Mouse (Mus musculus): ENCODE data around the gene Hist1h2be.
"Not testable (repeated sequence)": the region's sequence is repeated elsewhere in the genome, so short reads cannot be mapped to it uniquely, and the experiment has no call there.

Gene Hist1h2be

GRCm38 (mm10) chr13:23571504-23572217, 49.3 kb downstream of the Hist1h2be start:
- H3K36me3 ChIP-seq (ENCODE audit: control insufficient read depth, insufficient read depth, low read length, poor library complexity, severe bottlenecking); H3K27me3 ChIP-seq (ENCODE audit: control insufficient read depth, insufficient read depth, low read length, poor library complexity, severe bottlenecking): not testable (repeated sequence)
- peak; percentile 38 for DNase-seq (ENCODE audit: low read depth, low spot score)

- peak; percentile 95 for DNase-seq (ENCODE audit: low read depth, low spot score)
- H3K27me3 ChIP-seq (ENCODE audit: control insufficient read depth, insufficient read depth, low read length, poor library complexity, severe bottlenecking), result no peaks in the 10 kb centered on the region
- no peaks in the 10 kb centered on the region for H3K36me3 ChIP-seq (ENCODE audit: control insufficient read depth, insufficient read depth, low read length, poor library complexity, severe bottlenecking)
These were observed 49.9 kb downstream of the Hist1h2be start, which contains the start of the genes Hist1h2ae and Hist1h2bg for GRCm38 (mm10) chr13:23571022-23571503. TSS of gene Hist1h2ae (minus strand) at chr13:23571220. TSS of gene Hist1h2bg (plus strand) at chr13:23571396.

- not testable (repeated sequence) for H3K27me3 ChIP-seq (ENCODE audit: control insufficient read depth, insufficient read depth, low read length, poor library complexity, severe bottlenecking)
- peak; percentile 29 for DNase-seq (ENCODE audit: low read depth, low spot score)
These were observed 50.5 kb downstream of the Hist1h2be start for GRCm38 (mm10) chr13:23570261-23571021.

GRCm38 (mm10) chr13:23564482-23564881, 56.4 kb downstream of the Hist1h2be start:
- no peaks in the 10 kb centered on the region for H3K27me3 ChIP-seq (ENCODE audit: control insufficient read depth, insufficient read depth, low read length, poor library complexity, severe bottlenecking)
- H3K36me3 ChIP-seq (ENCODE audit: control insufficient read depth, insufficient read depth, low read length, poor library complexity, severe bottlenecking), result no peaks in the 10 kb centered on the region
- DNase-seq (ENCODE audit: low read depth, low spot score), result no peak

More at GRCm38 (mm10) chr13:23570261-23571021, 50.5 kb downstream of the Hist1h2be start:
- not testable (repeated sequence) for H3K36me3 ChIP-seq (ENCODE audit: control insufficient read depth, insufficient read depth, low read length, poor library complexity, severe bottlenecking)

DNA sequence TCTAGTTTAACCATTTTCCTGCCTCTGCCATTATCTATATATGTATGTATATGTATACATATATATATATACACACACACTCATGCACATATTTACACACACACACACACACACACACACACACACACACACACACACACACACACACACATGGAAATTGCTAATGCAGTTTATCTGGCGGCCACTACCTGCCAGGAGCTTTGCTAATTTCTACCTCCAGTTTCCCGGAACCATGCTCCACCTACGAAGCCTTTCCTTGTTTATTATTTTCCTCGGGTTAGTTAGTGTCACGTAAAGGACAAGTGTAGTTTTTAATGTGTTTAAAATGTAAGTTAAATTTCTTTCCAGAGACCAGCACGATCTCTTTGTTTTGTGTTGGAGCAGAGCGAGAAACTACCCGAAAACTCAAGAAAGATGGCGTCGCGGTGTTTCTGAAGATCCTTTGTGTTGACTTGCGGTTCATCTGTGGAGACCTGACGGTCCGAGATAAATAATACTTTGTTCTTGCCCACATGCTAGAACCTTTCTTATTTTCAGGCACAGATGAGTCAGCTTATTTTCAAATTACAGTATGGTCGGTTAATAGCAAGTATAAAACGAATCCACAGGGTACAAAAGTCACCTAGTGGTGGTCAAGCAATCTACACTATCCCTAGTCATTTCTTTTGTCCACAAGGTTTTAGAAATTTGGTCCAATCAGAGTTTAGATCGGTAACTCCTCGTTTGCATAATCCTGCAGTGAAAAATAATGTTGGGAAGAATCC, 58.0 kb downstream of the Hist1h2be start:
- no peaks in the 10 kb centered on the region for H3K27me3 ChIP-seq (ENCODE audit: control insufficient read depth, insufficient read depth, low read length, poor library complexity, severe bottlenecking)
- H3K36me3 ChIP-seq (ENCODE audit: control insufficient read depth, insufficient read depth, low read length, poor library complexity, severe bottlenecking), result no peaks in the 10 kb centered on the region
- peak; percentile 64 for DNase-seq (ENCODE audit: low read depth, low spot score)

DNA sequence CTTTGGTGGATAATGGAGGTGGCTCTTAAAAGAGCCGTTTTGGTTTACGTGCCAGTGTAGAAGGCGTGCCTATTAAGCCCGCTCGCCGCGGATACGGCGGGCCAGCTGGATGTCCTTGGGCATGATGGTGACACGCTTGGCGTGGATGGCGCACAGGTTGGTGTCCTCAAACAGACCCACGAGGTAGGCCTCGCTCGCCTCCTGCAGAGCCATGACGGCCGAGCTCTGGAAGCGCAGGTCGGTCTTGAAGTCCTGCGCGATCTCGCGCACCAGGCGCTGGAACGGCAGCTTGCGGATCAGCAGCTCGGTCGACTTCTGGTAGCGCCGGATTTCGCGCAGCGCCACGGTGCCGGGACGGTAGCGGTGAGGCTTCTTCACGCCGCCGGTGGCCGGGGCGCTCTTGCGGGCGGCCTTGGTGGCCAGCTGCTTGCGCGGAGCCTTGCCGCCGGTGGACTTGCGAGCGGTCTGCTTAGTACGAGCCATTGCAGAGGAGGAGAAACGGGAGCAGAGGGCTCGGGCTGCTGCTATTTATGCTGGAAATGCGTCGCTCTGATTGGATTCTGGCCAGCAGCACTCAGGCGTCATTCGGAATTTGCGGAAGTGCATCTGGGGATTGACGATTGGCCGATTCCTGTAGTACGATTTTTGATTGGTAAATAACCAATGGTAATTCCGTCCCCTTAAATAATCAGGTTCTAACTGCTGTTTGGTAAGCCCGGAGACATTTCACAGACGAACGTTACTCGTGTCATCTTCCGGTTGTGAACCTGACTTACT, 58.9 kb downstream of the Hist1h2be start, which contains the start of gene Hist1h3e:
Hist1h3e (minus strand) TSS at position 487 of the 777 bp plus-strand sequence.
- DNase-seq (ENCODE audit: low read depth, low spot score), result peak; percentile 99
- not testable (repeated sequence) for H3K27me3 ChIP-seq (ENCODE audit: control insufficient read depth, insufficient read depth, low read length, poor library complexity, severe bottlenecking); H3K36me3 ChIP-seq (ENCODE audit: control insufficient read depth, insufficient read depth, low read length, poor library complexity, severe bottlenecking)

GRCm38 (mm10) chr13:23561531-23561882, 59.4 kb downstream of the Hist1h2be start:
- not testable (repeated sequence) for H3K27me3 ChIP-seq (ENCODE audit: control insufficient read depth, insufficient read depth, low read length, poor library complexity, severe bottlenecking); DNase-seq (ENCODE audit: low read depth, low spot score); H3K36me3 ChIP-seq (ENCODE audit: control insufficient read depth, insufficient read depth, low read length, poor library complexity, severe bottlenecking)

GRCm38 (mm10) chr13:23560699-23561098, 60.2 kb downstream of the Hist1h2be start:
- H3K36me3 ChIP-seq (ENCODE audit: control insufficient read depth, insufficient read depth, low read length, poor library complexity, severe bottlenecking); DNase-seq (ENCODE audit: low read depth, low spot score); H3K27me3 ChIP-seq (ENCODE audit: control insufficient read depth, insufficient read depth, low read length, poor library complexity, severe bottlenecking): not testable (repeated sequence)

- no peak for DNase-seq (ENCODE audit: low read depth, low spot score)
- no peaks in the 10 kb centered on the region for H3K36me3 ChIP-seq (ENCODE audit: control insufficient read depth, insufficient read depth, low read length, poor library complexity, severe bottlenecking)
- no peaks in the 10 kb centered on the region for H3K27me3 ChIP-seq (ENCODE audit: control insufficient read depth, insufficient read depth, low read length, poor library complexity, severe bottlenecking)
These were observed 64.0 kb downstream of the Hist1h2be start for GRCm38 (mm10) chr13:23556906-23557305.

GRCm38 (mm10) chr13:23555839-23556416, 65.0 kb downstream of the Hist1h2be start:
- Histone ChIP-seq H3K27me3 (ENCODE audit: control insufficient read depth, insufficient read depth, low read length, poor library complexity, severe bottlenecking) (no peaks in the 10 kb centered on the region), H3K36me3 (ENCODE audit: control insufficient read depth, insufficient read depth, low read length, poor library complexity, severe bottlenecking) (no peaks in the 10 kb centered on the region)
- DNase-seq (ENCODE audit: low read depth, low spot score), result peak; percentile 88

- no peaks in the 10 kb centered on the region for H3K27me3 ChIP-seq (ENCODE audit: control insufficient read depth, insufficient read depth, low read length, poor library complexity, severe bottlenecking)
- DNase-seq (ENCODE audit: low read depth, low spot score), result peak; percentile 85
- H3K36me3 ChIP-seq (ENCODE audit: control insufficient read depth, insufficient read depth, low read length, poor library complexity, severe bottlenecking), result no peaks in the 10 kb centered on the region
These were observed 65.7 kb downstream of the Hist1h2be start for GRCm38 (mm10) chr13:23554925-23555838.

- Histone ChIP-seq H3K36me3 (ENCODE audit: control insufficient read depth, insufficient read depth, low read length, poor library complexity, severe bottlenecking) (no peaks in the 10 kb centered on the region), H3K27me3 (ENCODE audit: control insufficient read depth, insufficient read depth, low read length, poor library complexity, severe bottlenecking) (no peaks in the 10 kb centered on the region)
- no peak for DNase-seq (ENCODE audit: low read depth, low spot score)
These were observed 66.5 kb downstream of the Hist1h2be start for GRCm38 (mm10) chr13:23554393-23554792.

GRCm38 (mm10) chr13:23552962-23553361, 68.0 kb downstream of the Hist1h2be start, which contains the start of gene Hist1h1d:
TSS of gene Hist1h1d (plus strand) at chr13:23553262.
- no peak for DNase-seq (ENCODE audit: low read depth, low spot score)
- Histone ChIP-seq H3K36me3 (ENCODE audit: control insufficient read depth, insufficient read depth, low read length, poor library complexity, severe bottlenecking) (no peaks in the 10 kb centered on the region), H3K27me3 (ENCODE audit: control insufficient read depth, insufficient read depth, low read length, poor library complexity, severe bottlenecking) (no peaks in the 10 kb centered on the region)

Measured in splenic B cell, adult 2 months (primary cell).